Mouse (Mus musculus) heart, adult 2 months (tissue): ENCODE data around the gene Slc2a8.

Source experiments
- CTCF ChIP-seq: fragments of 200-600 bp; IDR thresholded peaks from 2 replicates; pipeline ENCODE4 v1.8.1; 2022; ENCODE audit warnings: antibody characterized with exemption, mild to moderate bottlenecking, moderate library complexity
- EP300 ChIP-seq: fragments of 200-500 bp; IDR thresholded peaks from 2 replicates; pipeline ENCODE4 v1.6.1; 2011; ENCODE audit warnings: low read depth, low read length, control low read depth; ENCODE audit not compliant: insufficient read depth
- POLR2A ChIP-seq: fragments of 200-500 bp; IDR thresholded peaks from 2 replicates; pipeline ENCODE4 v1.6.1; 2011; ENCODE audit warnings: mild to moderate bottlenecking, low read depth, low read length, control low read depth; ENCODE audit not compliant: insufficient read depth

DNA sequence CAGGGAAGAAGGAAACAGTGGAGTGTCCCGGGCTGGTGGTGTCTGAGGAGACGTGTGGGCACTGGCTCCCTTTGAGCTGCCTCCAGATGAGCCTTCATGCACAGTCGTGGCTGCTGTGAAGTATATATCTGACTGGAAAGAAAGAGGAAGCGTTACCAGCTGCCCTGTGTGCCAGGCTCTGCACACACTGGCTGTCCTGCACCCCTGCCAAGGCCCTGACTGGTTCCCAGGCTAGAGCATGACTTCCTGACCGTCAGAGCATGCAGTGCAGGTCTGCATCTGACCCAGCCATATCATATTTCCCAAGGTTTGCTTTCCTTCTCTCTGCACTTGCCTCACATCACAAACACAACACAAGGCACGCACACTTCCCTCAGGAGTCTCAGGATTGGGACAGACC is 10.2 kb upstream of the Slc2a8 start:
- TF ChIP-seq EP300 (no peak), CTCF (no peak), POLR2A (no peak)
